Mouse (Mus musculus) liver, postnatal 0 days (tissue): ENCODE data around the gene Gp9. TPM values are rescaled to one million over a fixed set of nuclear protein-coding genes. Genes with fewer than 3 reads are reported as not detected.
A peak's percentile ranks its signal among the peaks of the same experiment; 100 is the strongest.

Experiments used
- ATAC-seq: fragments of 200-750 bp; cut with Nextera tagmentation; 2 replicates; pipeline ENCODE4 v1.8.0; 2017; ENCODE audit warnings: mild to moderate bottlenecking, moderate library complexity
- DNase-seq: peaks from one replicate; pipeline ENCODE4 v3.0.0-alpha.2; 2016
- H3K27ac ChIP-seq: fragments of 300-500 bp; sonication (generic); 2 replicates; pipeline ENCODE4 v1.5.1; 2014; ENCODE audit warnings: antibody characterized with exemption, moderate library complexity, mild to moderate bottlenecking, low read depth
- H3K27me3 ChIP-seq: fragments of 300-500 bp; sonication (generic); 2 replicates; pipeline ENCODE4 v1.6.1; 2014; ENCODE audit warnings: low read length, control low read depth, mixed read lengths; ENCODE audit not compliant: insufficient read depth
- H3K36me3 ChIP-seq: fragments of 300-500 bp; sonication (generic); replicated peaks from 2 replicates; pipeline ENCODE4 v1.6.1; 2014; ENCODE audit warnings: mild to moderate bottlenecking, control low read depth, low read length, moderate library complexity, mixed read lengths; ENCODE audit not compliant: insufficient read depth
- H3K4me1 ChIP-seq: fragments of 300-500 bp; sonication (generic); 2 replicates; pipeline ENCODE4 v1.6.1; 2014; ENCODE audit warnings: antibody characterized with exemption, mild to moderate bottlenecking, control low read depth; ENCODE audit not compliant: insufficient read depth
- H3K4me2 ChIP-seq: fragments of 300-500 bp; sonication (generic); 2 replicates; pipeline ENCODE4 v1.6.1; 2014; ENCODE audit warnings: low read depth, mild to moderate bottlenecking, low read length, moderate library complexity, mixed read lengths
- H3K4me3 ChIP-seq: fragments of 300-500 bp; sonication (generic); 2 replicates; pipeline ENCODE4 v1.5.1; 2014; ENCODE audit warnings: low read depth, low read length
- H3K9ac ChIP-seq: fragments of 300-500 bp; sonication (generic); replicated peaks from 2 replicates; pipeline ENCODE4 v1.6.1; 2014; ENCODE audit warnings: mild to moderate bottlenecking, moderate library complexity
- H3K9me3 ChIP-seq: fragments of 300-500 bp; sonication (generic); 2 replicates; pipeline ENCODE4 v1.6.1; 2016; ENCODE audit warnings: mild to moderate bottlenecking, control low read depth, low read length, mixed read lengths
- CTCF ChIP-seq: sonication (generic); IDR thresholded peaks from 2 replicates; pipeline ENCODE4 v1.5.1; 2016; ENCODE audit warnings: antibody characterized with exemption, low read depth
- EP300 ChIP-seq: IDR thresholded peaks from 2 replicates; pipeline ENCODE4 v1.6.1; 2016; ENCODE audit warnings: antibody characterized with exemption, low read depth, mild to moderate bottlenecking
- WGBS: fragments of 180-500 bp; shearing (Covaris S2); extraction: QIAGEN DNeasy Blood & Tissue Kit; methylation state at CpG from one replicate; pipeline ENCODE4 v1.1.7; 2014; ENCODE audit not compliant: insufficient replicate concordance; 5-methylcytosine and 5-hydroxymethylcytosine counted together
- polyA plus RNA-seq: library from polyadenylated mRNA; unstranded; fragments of >200 nt; fragmentation: Nextera tagmentation; extraction: Ambion mirVana; gene quantifications from 2 replicates; pipeline ENCODE4 v1.2.1, GENCODE M21; 2015

The Gp9 gene
- polyA plus RNA-seq, 1 experiment from 2014 or later: 38.0 TPM

- TF ChIP-seq EP300: no peak
- TF ChIP-seq CTCF: no peak
- peak overlapping the region; percentile 29; the same call in 1 of the 2 replicates for H3K27ac ChIP-seq
- ATAC-seq: peak; percentile 29; the same call in 1 of the 2 replicates
- H3K4me1 ChIP-seq: peaks cover 25% of the 10 kb centered on the region
- H3K9ac ChIP-seq: no peak overlapping the region
- no peaks in the 10 kb centered on the region for H3K36me3 ChIP-seq
- WGBS: 33% methylated on average over 14 of the region's 14 CpGs
- H3K9me3 ChIP-seq: no peaks in the 10 kb centered on the region
- peak overlapping the region; percentile 76 for H3K4me2 ChIP-seq
- DNase-seq: no peak
- no peak overlapping the region for H3K4me3 ChIP-seq
- peaks cover 47% of the 10 kb centered on the region for H3K27me3 ChIP-seq
Measured at GRCm38 (mm10) chr6:87733131-87733930, 44.5 kb upstream of the Gp9 start.

DNA sequence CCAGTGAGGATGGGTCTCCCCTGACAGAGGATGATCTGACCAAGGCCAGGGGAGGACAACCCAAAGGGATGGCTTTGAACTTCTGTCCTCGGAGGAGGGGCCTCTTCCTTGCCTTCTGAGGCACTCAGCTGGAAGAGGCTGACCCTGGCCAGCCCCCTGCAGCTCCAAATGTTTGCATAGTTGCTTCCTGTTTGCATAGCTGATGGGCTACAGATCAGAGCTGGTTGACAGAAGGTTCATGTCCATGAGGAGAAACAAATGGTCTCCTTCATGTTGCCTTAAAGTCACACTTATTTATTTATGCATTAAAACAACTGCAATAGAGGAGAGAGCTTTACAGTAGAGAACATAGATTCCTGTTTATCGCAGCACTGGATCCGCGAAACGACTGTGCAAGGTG is 43.7 kb upstream of the Gp9 start:
- ATAC-seq (no peak), DNase-seq (no peak)
- Histone ChIP-seq H3K4me1 (peaks cover 25% of the 10 kb centered on the region), H3K9me3 (no peaks in the 10 kb centered on the region), H3K27me3 (peaks cover 46% of the 10 kb centered on the region), H3K4me2 (no peak overlapping the region), H3K4me3 (no peak overlapping the region), H3K36me3 (no peaks in the 10 kb centered on the region), H3K9ac (no peak overlapping the region), H3K27ac (no peak overlapping the region)
- WGBS: 60% methylated on average over 5 of the region's 5 CpGs
- TF ChIP-seq CTCF: no peak
- TF ChIP-seq EP300: no peak

DNA sequence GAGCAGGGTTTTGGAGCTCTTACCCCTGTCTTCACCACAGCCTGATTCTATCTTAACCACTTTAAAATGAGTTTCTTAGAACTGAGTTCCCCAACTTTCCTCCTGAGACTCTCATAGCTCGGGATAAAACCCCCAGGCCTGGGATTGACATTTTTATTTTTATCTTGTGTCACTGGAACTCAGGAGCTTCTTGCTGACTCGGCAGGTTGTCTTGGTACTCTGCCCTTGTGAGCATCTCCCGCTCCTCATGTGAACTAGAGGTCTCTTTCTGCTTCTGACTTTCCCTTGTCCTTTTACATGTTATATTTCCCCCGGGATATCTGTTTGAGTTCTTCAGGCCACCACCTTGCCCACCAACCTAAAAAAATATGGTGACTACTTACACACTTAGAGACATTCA is 40.9 kb upstream of the Gp9 start:
- H3K9me3 ChIP-seq: no peaks in the 10 kb centered on the region
- no peak overlapping the region for H3K9ac ChIP-seq
- DNase-seq: no peak
- no peak overlapping the region for H3K27ac ChIP-seq
- ATAC-seq: no peak
- no peak overlapping the region for H3K4me2 ChIP-seq
- H3K27me3 ChIP-seq: peaks cover 18% of the 10 kb centered on the region
- TF ChIP-seq EP300: no peak
- TF ChIP-seq CTCF: no peak
- peaks cover 39% of the 10 kb centered on the region for H3K4me1 ChIP-seq
- WGBS: 77% methylated on average over 4 of the region's 4 CpGs
- no peaks in the 10 kb centered on the region for H3K36me3 ChIP-seq
- H3K4me3 ChIP-seq: no peak overlapping the region

GRCm38 (mm10) chr6:87737921-87738626 is 39.8 kb upstream of the Gp9 start:
- Histone ChIP-seq H3K36me3 (no peaks in the 10 kb centered on the region), H3K9me3 (no peaks in the 10 kb centered on the region), H3K4me1 (peaks cover 38% of the 10 kb centered on the region), H3K4me3 (no peak overlapping the region), H3K27me3 (peaks cover 7% of the 10 kb centered on the region), H3K4me2 (no peak overlapping the region), H3K27ac (no peak overlapping the region), H3K9ac (no peak overlapping the region)
- ATAC-seq (no peak), DNase-seq (no peak)
- no peak for TF ChIP-seq EP300
- peak; percentile 62 for TF ChIP-seq CTCF
- WGBS: 74% methylated on average over 4 of the region's 4 CpGs

GRCm38 (mm10) chr6:87739898-87740297 is 38.0 kb upstream of the Gp9 start:
- no peak overlapping the region for H3K4me2 ChIP-seq
- no peaks in the 10 kb centered on the region for H3K9me3 ChIP-seq
- peak overlapping the region; percentile 74 for H3K27ac ChIP-seq
- no peaks in the 10 kb centered on the region for H3K27me3 ChIP-seq
- ATAC-seq (peak; percentile 6; the same call in 1 of the 2 replicates), DNase-seq (no peak)
- H3K36me3 ChIP-seq: no peaks in the 10 kb centered on the region
- peaks cover 35% of the 10 kb centered on the region for H3K4me1 ChIP-seq
- H3K9ac ChIP-seq: peak overlapping the region; percentile 30; the same call in 1 of the 2 replicates
- 34% methylated on average over 6 of the region's 6 CpGs for WGBS
- no peak overlapping the region for H3K4me3 ChIP-seq
- TF ChIP-seq EP300 (no peak), CTCF (no peak)

DNA sequence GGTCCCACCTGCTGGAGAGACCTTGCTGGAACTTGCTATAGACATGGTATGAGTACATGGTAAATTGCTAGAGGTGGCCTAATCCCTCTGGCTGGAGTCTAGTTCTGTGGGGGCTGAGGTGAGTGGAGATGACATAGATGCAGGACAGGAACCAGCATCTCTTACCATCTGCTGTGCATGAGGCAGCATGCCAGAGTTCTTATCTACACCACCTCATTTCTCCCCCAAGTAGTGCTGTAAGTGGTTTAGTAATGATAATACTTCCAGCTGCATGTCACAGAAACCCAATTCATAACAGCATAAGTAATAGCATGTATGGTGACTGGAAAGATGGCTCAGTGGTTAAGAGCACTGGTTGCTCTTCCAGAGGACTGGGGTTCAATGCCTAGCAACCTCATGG is 37.4 kb upstream of the Gp9 start:
- peak; percentile 66 for DNase-seq
- Histone ChIP-seq H3K9ac (peak overlapping the region; percentile 30; the same call in 1 of the 2 replicates), H3K4me1 (peaks cover 39% of the 10 kb centered on the region), H3K9me3 (no peaks in the 10 kb centered on the region), H3K36me3 (no peaks in the 10 kb centered on the region), H3K27ac (peak overlapping the region; percentile 74), H3K4me3 (no peak overlapping the region), H3K4me2 (peak overlapping the region; percentile 16; the same call in 1 of the 2 replicates), H3K27me3 (no peaks in the 10 kb centered on the region)
- TF ChIP-seq CTCF (no peak), EP300 (peak; percentile 96)
- ATAC-seq: peak; percentile 89
